Mouse (Mus musculus) CH12.LX (cell line): ENCODE results near the gene Kdr. TPM values are rescaled to one million over a fixed set of nuclear protein-coding genes. Genes with fewer than 3 reads are reported as not detected.

ENCODE experiments used
- DNase-seq: peaks from one replicate; pipeline ENCODE4 v3.0.0-alpha.2; 2013; ENCODE audit errors: extremely low read depth
- H3K27ac ChIP-seq: 2 replicates; pipeline ENCODE4 v1.5.1; 2012; ENCODE audit warnings: low read depth, mild to moderate bottlenecking, control low read depth, moderate library complexity; ENCODE audit not compliant: insufficient read depth
- H3K27me3 ChIP-seq: replicated peaks from 2 replicates; pipeline ENCODE3; 2012; ENCODE audit warnings: inconsistent platforms
- H3K36me3 ChIP-seq, 2 experiments: replicated peaks in 1 of 2; 2 replicates each; pipeline versions ENCODE3 to v1.6.1; 2012; ENCODE audit warnings: inconsistent platforms in 1 of 2, low read length in 1 of 2, mild to moderate bottlenecking in 1 of 2, mixed read lengths in 1 of 2, moderate library complexity in 1 of 2; ENCODE audit not compliant: control insufficient read depth in 1 of 2, insufficient read depth in 1 of 2
- H3K4me1 ChIP-seq, 2 experiments: 2 replicates each; pipeline ENCODE4 v1.6.1; 2012; ENCODE audit warnings: inconsistent platforms in 1 of 2, moderate library complexity in 1 of 2; ENCODE audit not compliant: insufficient read depth in 2 of 2, control insufficient read depth in 1 of 2
- H3K4me2 ChIP-seq: 2 replicates; pipeline ENCODE4 v1.6.1; 2012; ENCODE audit warnings: low read depth, mild to moderate bottlenecking, control low read depth; ENCODE audit not compliant: poor library complexity, insufficient read depth, severe bottlenecking
- H3K4me3 ChIP-seq, 3 experiments: fragments of 150-350 bp in 1 of 3; sonication (generic) in 1 of 3; replicated peaks in 1 of 3; 2 replicates each; pipeline versions ENCODE3 to v1.5.1; 2011 to 2012; ENCODE audit warnings: low read depth in 2 of 3, low read length in 2 of 3, mild to moderate bottlenecking in 2 of 3, moderate library complexity in 2 of 3, control low read depth in 1 of 3, improper control_type of control experiment in 1 of 3, inconsistent platforms in 1 of 3, mixed read lengths in 1 of 3; ENCODE audit not compliant: poor library complexity in 1 of 3
- H3K79me2 ChIP-seq: replicated peaks from 2 replicates; pipeline ENCODE4 v1.6.1; 2012; ENCODE audit warnings: mild to moderate bottlenecking, moderate library complexity; ENCODE audit not compliant: control insufficient read depth, poor library complexity, insufficient read depth, severe bottlenecking; ENCODE audit errors: extremely low read depth
- H3K9ac ChIP-seq: 2 replicates; pipeline ENCODE4 v1.6.1; 2012; ENCODE audit warnings: low read depth, mild to moderate bottlenecking, control low read depth, moderate library complexity; ENCODE audit not compliant: insufficient read depth
- H3K9me3 ChIP-seq: replicated peaks from 2 replicates; pipeline ENCODE3; 2012; ENCODE audit warnings: low read length, inconsistent platforms, mixed read lengths
- BHLHE40 ChIP-seq: IDR thresholded peaks from 2 replicates; pipeline ENCODE4 v1.6.1; 2011; ENCODE audit warnings: mild to moderate bottlenecking, low read depth, low read length, improper control_type of control experiment
- CHD1 ChIP-seq: IDR thresholded peaks from 2 replicates; pipeline ENCODE4 v1.6.1; 2012; ENCODE audit warnings: low read depth, low read length, improper control_type of control experiment, inconsistent platforms
- CHD2 ChIP-seq: IDR thresholded peaks from 2 replicates; pipeline ENCODE4 v1.6.1; 2011; ENCODE audit warnings: low read length, improper control_type of control experiment
- CTCF ChIP-seq, 2 experiments: IDR thresholded peaks in 1 of 2; conservative IDR thresholded peaks in 1 of 2; 2 replicates each; pipeline ENCODE4 v1.5.1; 2011 to 2012; ENCODE audit warnings: low read depth in 2 of 2, low read length in 2 of 2, improper control_type of control experiment in 1 of 2, inconsistent platforms in 1 of 2, mild to moderate bottlenecking in 1 of 2, moderate library complexity in 1 of 2
- ETS1 ChIP-seq: conservative IDR thresholded peaks from 2 replicates; pipeline ENCODE4 v1.6.1; 2012; ENCODE audit warnings: low read depth, mild to moderate bottlenecking, inconsistent platforms, low read length, improper control_type of control experiment, moderate library complexity
- GABPA ChIP-seq: IDR thresholded peaks from 2 replicates; pipeline ENCODE4 v1.6.1; 2012; ENCODE audit warnings: low read depth, low read length, improper control_type of control experiment, inconsistent platforms; ENCODE audit not compliant: insufficient replicate concordance
- HCFC1 ChIP-seq: IDR thresholded peaks from 2 replicates; pipeline ENCODE4 v1.6.1; 2012; ENCODE audit warnings: low read depth, mild to moderate bottlenecking, inconsistent platforms, low read length, improper control_type of control experiment
- IRF4 ChIP-seq: IDR thresholded peaks from 2 replicates; pipeline ENCODE4 v1.6.1; 2014; ENCODE audit warnings: low read depth, mild to moderate bottlenecking, inconsistent platforms, low read length, improper control_type of control experiment
- JUN ChIP-seq: IDR thresholded peaks from 2 replicates; pipeline ENCODE4 v1.6.1; 2011; ENCODE audit warnings: low read depth, mild to moderate bottlenecking, low read length, improper control_type of control experiment, moderate library complexity; ENCODE audit not compliant: insufficient read depth
- KAT2A ChIP-seq: IDR thresholded peaks from 2 replicates; pipeline ENCODE4 v1.6.1; 2012; ENCODE audit warnings: low read length, improper control_type of control experiment, inconsistent platforms; ENCODE audit not compliant: insufficient replicate concordance
- MAFK ChIP-seq: IDR thresholded peaks from 2 replicates; pipeline ENCODE4 v1.6.1; 2011; ENCODE audit warnings: low read length, improper control_type of control experiment; ENCODE audit not compliant: insufficient replicate concordance
- MAZ ChIP-seq: IDR thresholded peaks from 2 replicates; pipeline ENCODE4 v1.6.1; 2012; ENCODE audit warnings: low read depth, mild to moderate bottlenecking, inconsistent platforms, low read length, improper control_type of control experiment, moderate library complexity
- MYC ChIP-seq: IDR thresholded peaks from 2 replicates; pipeline ENCODE4 v1.6.1; 2011; ENCODE audit warnings: low read depth, mild to moderate bottlenecking, improper control_type of control experiment, low read length
- NELFE ChIP-seq: IDR thresholded peaks from 2 replicates; pipeline ENCODE4 v1.6.1; 2011; ENCODE audit warnings: low read depth, low read length, improper control_type of control experiment
- PAX5 ChIP-seq: IDR thresholded peaks from 2 replicates; pipeline ENCODE4 v1.6.1; 2012; ENCODE audit warnings: low read length, inconsistent platforms, mixed read lengths
- POLR2A ChIP-seq: IDR thresholded peaks from 2 replicates; pipeline ENCODE4 v1.6.1; 2011; ENCODE audit warnings: low read depth, mild to moderate bottlenecking, improper control_type of control experiment, low read length
- RAD21 ChIP-seq: IDR thresholded peaks from 2 replicates; pipeline ENCODE4 v1.6.1; 2011; ENCODE audit warnings: low read depth, mild to moderate bottlenecking, low read length, improper control_type of control experiment, moderate library complexity
- SMC3 ChIP-seq: IDR thresholded peaks from 2 replicates; pipeline ENCODE4 v1.6.1; 2011; ENCODE audit warnings: low read depth, low read length, improper control_type of control experiment
- UBTF ChIP-seq: IDR thresholded peaks from 2 replicates; pipeline ENCODE4 v1.6.1; 2012; ENCODE audit warnings: low read depth, mild to moderate bottlenecking, inconsistent platforms, low read length, improper control_type of control experiment, moderate library complexity
- USF2 ChIP-seq: conservative IDR thresholded peaks from 2 replicates; pipeline ENCODE4 v1.6.1; 2011; ENCODE audit warnings: low read depth, low read length, improper control_type of control experiment
- ZC3H11A ChIP-seq: IDR thresholded peaks from 2 replicates; pipeline ENCODE4 v1.6.1; 2012; ENCODE audit warnings: low read depth, mild to moderate bottlenecking, inconsistent platforms, low read length, improper control_type of control experiment
- ZMIZ1 ChIP-seq: IDR thresholded peaks from 2 replicates; pipeline ENCODE4 v1.6.1; 2012; ENCODE audit warnings: low read depth, mild to moderate bottlenecking, inconsistent platforms, low read length, improper control_type of control experiment
- ZNF384 ChIP-seq: IDR thresholded peaks from 2 replicates; pipeline ENCODE4 v1.6.1; 2012; ENCODE audit warnings: low read depth, low read length, improper control_type of control experiment, inconsistent platforms
- dilution Hi-C: fragments of 300-500 bp; cut with MboI; formaldehyde crosslinking; loops from 2 replicates; pipeline ENCODE4 v1.14.3; 2020; ENCODE audit warnings: low sequenced_read_pairs; ENCODE audit not compliant: extremely low pct_unique_long_range_greater_than_20kb, extremely low pct_ligation_motif_present
- in situ Hi-C: fragments of 300-500 bp; cut with MboI; formaldehyde crosslinking; loops from 3 replicates; pipeline ENCODE4 v1.14.3; 2019; ENCODE audit warnings: low sequenced_read_pairs, low pct_ligation_motif_present, low pct_unique_long_range_greater_than_20kb, mixed read lengths
- polyA plus RNA-seq: library from polyadenylated mRNA; unstranded; fragments of >175 nt; gene quantifications from 2 replicates; pipeline ENCODE4 v1.2.1, GENCODE M21; 2012; ENCODE audit warnings: low read depth; ENCODE audit not compliant: insufficient read length
- total RNA-seq, 2 experiments: library from RNA; depleted of rRNA; stranded (reverse); fragments of 300-350 nt in 1 of 2; fragments of >200 nt in 1 of 2; gene quantifications; 2 replicates each; pipeline ENCODE4 v1.2.3; 2012 to 2014

The Kdr gene
- total and polyA plus RNA-seq, 3 experiments = not detected

DNA sequence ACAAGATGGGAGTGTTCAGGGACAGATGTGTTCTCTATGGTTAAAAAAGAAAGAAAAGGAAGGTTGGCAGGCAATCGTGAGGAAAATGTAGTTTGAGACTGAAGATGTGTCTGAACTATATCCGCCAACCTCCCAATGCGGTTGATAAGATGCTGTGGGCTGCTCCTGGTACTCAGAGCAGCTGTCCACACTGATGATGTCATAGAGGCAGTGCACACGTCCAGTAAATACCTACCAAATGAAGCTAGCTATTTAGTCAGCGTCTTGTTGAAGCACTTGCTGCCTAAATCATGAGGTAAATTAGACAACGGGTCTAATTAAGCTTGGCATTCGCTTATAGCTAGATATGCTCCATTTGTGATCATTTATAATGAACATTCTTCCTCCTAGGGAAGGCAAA, 28.1 kb upstream of the Kdr start:
- in situ Hi-C loops = no loop called here
- Histone ChIP-seq H3K4me3 (no peak overlapping the region), H3K4me2 (no peak overlapping the region), H3K36me3 (no peaks in the 10 kb centered on the region)
- no peak for DNase-seq
- dilution Hi-C loops = no loop called here
- TF ChIP-seq JUN = no peak
- TF ChIP-seq ZMIZ1 = no peak
- no peak for TF ChIP-seq IRF4
- no peak for TF ChIP-seq HCFC1
- TF ChIP-seq BHLHE40 = no peak
- TF ChIP-seq CHD2 = no peak
- no peak for TF ChIP-seq NELFE
- no peak for TF ChIP-seq SMC3
- TF ChIP-seq PAX5 = no peak
- TF ChIP-seq MAFK = no peak
- no peak for TF ChIP-seq ETS1
- no peak for TF ChIP-seq POLR2A
- TF ChIP-seq ZNF384 = no peak
- no peak for TF ChIP-seq RAD21
- no peak for TF ChIP-seq MAZ
- TF ChIP-seq KAT2A = no peak
- TF ChIP-seq CTCF (conservative IDR thresholded peaks at IDR 0.05 in 1 of 2, IDR thresholded peaks at IDR 0.05 in 1 of 2; ENCODE audit: low read depth in 2 of 2, low read length in 2 of 2) = no peak
- no peak for TF ChIP-seq UBTF
- no peak for TF ChIP-seq ZC3H11A
- no peak for TF ChIP-seq MYC
- TF ChIP-seq, all 38 proteins: peak for 0
- Histone ChIP-seq H3K27me3 (no peaks in the 10 kb centered on the region), H3K79me2 (no peaks in the 10 kb centered on the region), H3K4me1 (peaks cover 4 to 13% of the 10 kb centered on the region in 2 experiments; a peak in 3 of 4 replicates), H3K9ac (no peak overlapping the region), H3K9me3 (no peaks in the 10 kb centered on the region), H3K27ac (no peak overlapping the region)

DNA sequence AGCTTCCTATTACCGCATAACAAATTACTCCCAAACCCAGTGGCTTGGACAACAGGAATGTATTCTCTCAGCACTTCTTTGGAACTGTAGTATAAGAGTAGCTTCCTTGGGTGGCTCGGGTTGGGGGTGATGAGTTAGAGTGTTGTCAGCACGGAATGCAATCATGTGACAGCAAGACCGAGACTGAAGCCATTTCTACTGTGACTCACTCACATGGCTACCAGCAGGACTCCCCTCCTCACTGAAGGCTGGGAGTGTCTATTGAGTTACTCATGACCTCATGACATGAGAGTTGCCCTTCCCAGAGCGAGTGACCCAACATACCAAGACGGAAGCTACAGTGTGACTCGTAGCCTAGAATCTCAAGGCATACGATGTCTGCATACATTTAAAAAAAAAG, 12.0 kb upstream of the Kdr start:
- in situ Hi-C loops = loop anchor here (25.0 kb wide), 1 partner anchor 103 kb away; no protein-coding TSS in a partner anchor
- DNase-seq = no peak

More for the DNA sequence above, 12.0 kb upstream of the Kdr start:
- no peak overlapping the region for H3K4me2 ChIP-seq
- H3K27ac ChIP-seq = no peak overlapping the region
- H3K4me3 ChIP-seq = no peak overlapping the region
- no peak overlapping the region for H3K9ac ChIP-seq
- dilution Hi-C loops = no loop called here
- no peaks in the 10 kb centered on the region for H3K27me3 ChIP-seq
- no peaks in the 10 kb centered on the region for H3K79me2 ChIP-seq
- no peak for TF ChIP-seq ETS1
- TF ChIP-seq CHD1 = no peak
- no peak for TF ChIP-seq GABPA
- no peak for TF ChIP-seq USF2
- no peak for TF ChIP-seq JUN
- TF ChIP-seq ZC3H11A = no peak
- TF ChIP-seq NELFE = no peak
- H3K9me3 ChIP-seq = no peaks in the 10 kb centered on the region
- H3K4me1 ChIP-seq = 0 out of 4 replicates have a peak, but pooled peaks cover 0 to 2% of the 10 kb centered on the region in 2 experiments
- no peaks in the 10 kb centered on the region for H3K36me3 ChIP-seq
